Mouse (Mus musculus): Measurements from ENCODE around the gene Irs2.

- TF ChIP-seq CTCF (IDR thresholded peaks at IDR 0.05; ENCODE audit: insufficient read depth, low read length) (no peak), POLR2A (IDR thresholded peaks at IDR 0.05; ENCODE audit: borderline replicate concordance, extremely low read depth, low read depth, low read length) (no peak)
Measured at GRCm38 (mm10) chr8:10986638-10987037, 21.6 kb downstream of the Irs2 start.
